Mouse (Mus musculus) embryonic fibroblast, embryonic 13.5 days (primary cell): ENCODE results near the gene Clca3a2. TPM values are rescaled to one million over a fixed set of nuclear protein-coding genes. Genes with fewer than 3 reads are reported as not detected.

Source experiments
- polyA plus RNA-seq: library from polyadenylated mRNA; stranded (reverse); fragments of >200 nt; gene quantifications from 2 replicates; pipeline ENCODE4 v1.2.4, GENCODE M21; 2011; ENCODE audit warnings: low read depth; ENCODE audit not compliant: missing spikeins, insufficient read length

Clca3a2 gene
- polyA plus RNA-seq, 1 experiment, result 0.42 TPM

Other genes starting within 250 kb of the Clca3a2 start
- 75.7 and 83.7 TPM in 2 replicates for gene Hs2st1, start 249.3 kb downstream of the Clca3a2 start, polyA plus RNA-seq
- gene Selenof, start 249.2 kb downstream of the Clca3a2 start, polyA plus RNA-seq, result 653 and 674 TPM in 2 replicates
- gene Sh3glb1, start 99.2 kb downstream of the Clca3a2 start, polyA plus RNA-seq, result 253 and 269 TPM in 2 replicates
- gene Clca3a1, start 58.5 kb downstream of the Clca3a2 start, polyA plus RNA-seq, result 17.2 and 26.1 TPM in 2 replicates
- gene Clca3b, start 29.9 kb upstream of the Clca3a2 start, polyA plus RNA-seq, result not detected in 2 replicates
- gene Clca4b, start 113.0 kb upstream of the Clca3a2 start, polyA plus RNA-seq, result not detected in 2 replicates
- not detected in 2 replicates for gene Clca4a, start 155.6 kb upstream of the Clca3a2 start, polyA plus RNA-seq
- not detected in 2 replicates for gene Clca1, start 213.3 kb upstream of the Clca3a2 start, polyA plus RNA-seq